Mouse (Mus musculus): Measurements from ENCODE around the gene Gm49425.
A peak's percentile ranks its signal among the peaks of the same experiment; 100 is the strongest.
"Not testable (repeated sequence)": the region's sequence is repeated elsewhere in the genome, so short reads cannot be mapped to it uniquely, and the experiment has no call there.

The Gm49425 gene

GRCm38 (mm10) chr15:101517161-101517560 is at the start of gene Gm49425:
Gene Gm49425 (minus strand): TSS chr15:101517261.
- DNase-seq = not testable (repeated sequence)

- DNase-seq = no peak
Measured at GRCm38 (mm10) chr15:101562850-101563249, 45.8 kb upstream of the Gm49425 start, which contains the start of gene Krt90. Gene Krt90 (minus strand): TSS chr15:101562950.

- DNase-seq = no peak
Measured at GRCm38 (mm10) chr15:101558034-101558646, 41.1 kb upstream of the Gm49425 start.

- DNase-seq = no peak
Measured at GRCm38 (mm10) chr15:101553169-101553568, 36.1 kb upstream of the Gm49425 start.

GRCm38 (mm10) chr15:101552188-101552587 is 35.1 kb upstream of the Gm49425 start:
- DNase-seq = no peak

- no peak for DNase-seq
Measured at GRCm38 (mm10) chr15:101550567-101550966, 33.5 kb upstream of the Gm49425 start, which contains the start of gene Krt82. Gene Krt82 (minus strand): TSS chr15:101550667.

GRCm38 (mm10) chr15:101544478-101544877 is 27.4 kb upstream of the Gm49425 start:
- no peak for DNase-seq

GRCm38 (mm10) chr15:101542543-101542942 is 25.5 kb upstream of the Gm49425 start:
- no peak for DNase-seq

GRCm38 (mm10) chr15:101538580-101538900 is 21.5 kb upstream of the Gm49425 start:
- no peak for DNase-seq

- no peak for DNase-seq
Measured at GRCm38 (mm10) chr15:101537864-101538579, 21.0 kb upstream of the Gm49425 start.

GRCm38 (mm10) chr15:101536054-101536850 is 19.2 kb upstream of the Gm49425 start:
- DNase-seq = no peak

GRCm38 (mm10) chr15:101532720-101533119 is 15.7 kb upstream of the Gm49425 start, which contains the start of gene Krt84:
Gene Krt84 (minus strand): TSS chr15:101532820.
- DNase-seq = no peak

GRCm38 (mm10) chr15:101522556-101523232 is 5.6 kb upstream of the Gm49425 start:
- no peak for DNase-seq

- peak; percentile 58 for DNase-seq
Measured at GRCm38 (mm10) chr15:101519792-101520191, 2.7 kb upstream of the Gm49425 start.

GRCm38 (mm10) chr15:101508247-101508646 is 8.8 kb downstream of the Gm49425 start:
- no peak for DNase-seq

- DNase-seq = no peak
Measured at GRCm38 (mm10) chr15:101506896-101507758, 9.9 kb downstream of the Gm49425 start.

GRCm38 (mm10) chr15:101497181-101497580 is 19.9 kb downstream of the Gm49425 start:
- DNase-seq = peak; percentile 7

GRCm38 (mm10) chr15:101495266-101495665 is 21.8 kb downstream of the Gm49425 start:
- DNase-seq = no peak

GRCm38 (mm10) chr15:101494203-101494602 is 22.9 kb downstream of the Gm49425 start:
- DNase-seq = no peak

- DNase-seq = no peak
Measured at GRCm38 (mm10) chr15:101493713-101494112, 23.3 kb downstream of the Gm49425 start.

- no peak for DNase-seq
Measured at GRCm38 (mm10) chr15:101492718-101493117, 24.3 kb downstream of the Gm49425 start.

GRCm38 (mm10) chr15:101491431-101491830 is 25.6 kb downstream of the Gm49425 start, which contains the start of gene Krt83:
Gene Krt83 (minus strand): TSS chr15:101491512.
- no peak for DNase-seq
